Mouse (Mus musculus): Measurements from ENCODE around the gene Igf2bp1.
"Not testable (repeated sequence)": the region's sequence is repeated elsewhere in the genome, so short reads cannot be mapped to it uniquely, and the experiment has no call there.

- TF ChIP-seq CTCF (IDR thresholded peaks at IDR 0.05; ENCODE audit: borderline replicate concordance, extremely low read depth, insufficient read depth, insufficient read length); POLR2A (IDR thresholded peaks at IDR 0.05; ENCODE audit: borderline replicate concordance, extremely low read depth, insufficient read depth, insufficient read length, poor library complexity, severe bottlenecking): not testable (repeated sequence)
Observed at GRCm38 (mm10) chr11:95923477-95923876, 82.3 kb downstream of the Igf2bp1 start.

All from brain, embryonic 14.5 days (tissue).